ENCODE assay signal across 8 mouse cellular contexts in the genomic region with DNA sequence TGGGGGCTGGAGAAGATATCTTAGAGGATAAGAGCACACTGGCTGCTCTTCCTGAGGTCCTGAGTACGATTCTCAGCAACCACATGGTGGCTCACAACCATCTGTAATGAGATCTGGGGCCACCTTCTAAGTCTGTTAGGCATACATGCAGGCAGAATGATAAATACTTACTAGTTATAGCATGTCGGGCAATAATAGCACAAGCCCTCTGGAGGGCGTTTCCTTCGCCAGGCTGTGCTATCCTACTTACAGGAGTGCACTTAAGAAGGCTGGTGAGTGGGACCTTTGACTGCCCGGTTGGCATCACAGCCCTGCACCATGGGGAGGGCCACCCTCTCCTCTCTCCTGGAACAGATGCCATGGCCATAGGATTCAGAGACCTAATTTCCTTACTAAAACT.
A peak's percentile ranks its signal among the peaks of the same experiment; 100 is the strongest.
DNase-seq lines count a peak whose midpoint lies in the region; ATAC-seq and TF ChIP-seq lines count a peak whose summit lies in the region.

No protein-coding gene starts in this region.

- peak overlapping the region; percentile 63 for H3K4me2 ChIP-seq in neural tube, embryonic 14.5 days (ENCODE audit: low read depth, low read length)

- peak overlapping the region; percentile 98 for H3K27ac ChIP-seq in neural tube, embryonic 14.5 days (ENCODE audit: low read depth, low read length)

- no peak for TF ChIP-seq POLR2A in lung, adult 2 months (IDR thresholded peaks at IDR 0.05; ENCODE audit: borderline replicate concordance, extremely low read depth, low read depth, low read length)

- H3K9me3 ChIP-seq in neural tube, embryonic 14.5 days (ENCODE audit: control insufficient read depth, low read length): no peaks in the 10 kb centered on the region

- WGBS in lung, adult 2 months: under 1% methylated on average over 5 of the region's 5 CpGs
- WGBS in neural tube, embryonic 14.5 days: 3% methylated on average over 5 of the region's 5 CpGs

- peak; percentile 64 for ATAC-seq in granulocyte monocyte progenitor cell, adult 5-6 weeks (replicated peaks; ENCODE audit: poor library complexity, severe bottlenecking)
- ATAC-seq in neural tube, embryonic 14.5 days (ENCODE audit: low read depth): peak; percentile 9; the same call in 1 of the 2 replicates

- H3K4me1 ChIP-seq in lung, adult 2 months (ENCODE audit: control insufficient read depth, insufficient read depth, low read length): peaks cover 3% of the 10 kb centered on the region; the same call in 1 of the 2 replicates
- peaks cover 25% of the 10 kb centered on the region; the same call in 1 of the 2 replicates for H3K4me1 ChIP-seq in neural tube, embryonic 14.5 days (ENCODE audit: control insufficient read depth, insufficient read depth, low read length)

- H3K27me3 ChIP-seq in neural tube, embryonic 14.5 days (ENCODE audit: control insufficient read depth, insufficient read depth, low read length): no peaks in the 10 kb centered on the region

- peak overlapping the region; percentile 94; the same call in 1 of the 2 replicates for H3K9ac ChIP-seq in neural tube, embryonic 14.5 days (replicated peaks; ENCODE audit: low read depth, low read length)

- TF ChIP-seq CTCF in lung, adult 2 months (IDR thresholded peaks at IDR 0.05; ENCODE audit: insufficient read depth, low read length): peak; percentile 16; the same call in 1 of the 2 replicates

- no peaks in the 10 kb centered on the region; the same call in 1 of the 2 replicates for H3K36me3 ChIP-seq in neural tube, embryonic 14.5 days (ENCODE audit: control insufficient read depth, insufficient read depth, low read length)

- peak; percentile 20 for DNase-seq in ovary, postnatal 36 days (ENCODE audit: low spot score)
- DNase-seq in ovary, postnatal 10 days (ENCODE audit: low spot score): no peak
- DNase-seq in cerebellum, adult 9-10 months: peak; percentile 66
- DNase-seq in kidney, adult 18-20 months: peak; percentile 50
- DNase-seq in lung, adult 2 months: peak; percentile 48
- DNase-seq in frontal cortex, postnatal 10 days (ENCODE audit: low spot score in 2 of 2): no peak

- H3K4me3 ChIP-seq in lung, adult 2 months (replicated peaks; ENCODE audit: extremely low read depth, low read depth, low read length): peak overlapping the region; percentile 96
- H3K4me3 ChIP-seq in neural tube, embryonic 14.5 days (ENCODE audit: low read depth, low read length): peak overlapping the region; percentile 79

Comparison
In these comparisons a context has a peak if more than half of its experiments do, and no peak if none do; other contexts are left out.
1. DNase-seq: peak in ovary, postnatal 36 days (single experiment), cerebellum, adult 9-10 months (single experiment), kidney, adult 18-20 months (single experiment) and lung, adult 2 months (single experiment); none in ovary, postnatal 10 days (single experiment) and frontal cortex, postnatal 10 days (0 of 2).